Mouse (Mus musculus) kidney, adult 2 months (tissue): ENCODE results near the gene Steap3.

Experiments
- CTCF ChIP-seq: fragments of 200-500 bp; conservative IDR thresholded peaks from 2 replicates; pipeline ENCODE4 v1.5.1; 2011; ENCODE audit warnings: low read depth, mild to moderate bottlenecking, control low read depth, low read length, moderate library complexity, mixed read lengths; ENCODE audit not compliant: insufficient read depth, insufficient read length
- POLR2A ChIP-seq: fragments of 200-500 bp; IDR thresholded peaks from one replicate; pipeline ENCODE4 v1.6.1; 2011; ENCODE audit warnings: low read depth, low read length, control low read depth

- no peak for TF ChIP-seq POLR2A
- no peak for TF ChIP-seq CTCF
Observed at GRCm38 (mm10) chr1:120244646-120245045, 27.9 kb downstream of the Steap3 start.
